ENCODE assay signal across 1 mouse cellular context in the genomic region with DNA sequence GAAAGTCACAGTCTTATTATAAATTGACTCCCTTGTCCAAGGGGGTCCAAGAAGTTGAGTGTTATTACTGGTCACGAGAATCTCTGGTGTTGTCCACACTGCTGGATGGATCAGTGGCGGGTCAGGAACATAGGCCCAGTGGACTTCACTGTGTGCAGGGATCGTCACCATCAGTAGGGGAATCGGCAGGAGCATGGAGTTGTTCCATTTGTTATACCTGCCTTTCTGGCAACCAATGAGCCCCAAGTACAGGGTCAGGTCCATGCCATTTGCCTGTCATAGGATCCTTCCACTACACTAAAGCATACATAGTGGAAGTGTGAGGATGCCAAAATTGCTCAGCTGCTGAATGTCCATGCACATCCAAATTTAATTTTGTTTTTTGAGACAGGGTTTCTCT.
A peak's percentile ranks its signal among the peaks of the same experiment; 100 is the strongest.
TF ChIP-seq lines count a peak whose summit lies in the region.

No protein-coding gene starts in this region.

TF ChIP-seq in CH12.LX, 34 proteins besides CTCF, POLR2A, EP300 and RAD21:
- no peak for TF ChIP-seq SMC3 (IDR thresholded peaks at IDR 0.05; ENCODE audit: low read depth, low read length)
- TF ChIP-seq POLR2AphosphoS2 (IDR thresholded peaks at IDR 0.05; ENCODE audit: low read depth, low read length) = peak; percentile 73; the same call in 1 of the 2 replicates
- TF ChIP-seq MEF2A (IDR thresholded peaks at IDR 0.05; ENCODE audit: borderline replicate concordance, low read depth, low read length) = no peak
TF ChIP-seq in CH12.LX: peak in this region for 1.
